Mouse (Mus musculus): ENCODE results near the gene Bhlhe41. TPM values are rescaled to one million over a fixed set of nuclear protein-coding genes. Genes with fewer than 3 reads are reported as not detected.

Gene Bhlhe41
- total RNA-seq (2021): 10 to 100 TPM; 21.1 to 40.6 TPM
- long read RNA-seq, experiment 1, partial matches to known transcripts: 0 of 11 reads
- long read RNA-seq, experiment 1, other reads (novel, unspliced or antisense): 11 of 11 reads
- long read RNA-seq, experiment 2, full-length matches to known transcripts: 4 of 11 reads
- long read RNA-seq, experiment 2, partial matches to known transcripts: 1 of 11 reads
- long read RNA-seq, experiment 2, other reads (novel, unspliced or antisense): 6 of 11 reads

DNA sequence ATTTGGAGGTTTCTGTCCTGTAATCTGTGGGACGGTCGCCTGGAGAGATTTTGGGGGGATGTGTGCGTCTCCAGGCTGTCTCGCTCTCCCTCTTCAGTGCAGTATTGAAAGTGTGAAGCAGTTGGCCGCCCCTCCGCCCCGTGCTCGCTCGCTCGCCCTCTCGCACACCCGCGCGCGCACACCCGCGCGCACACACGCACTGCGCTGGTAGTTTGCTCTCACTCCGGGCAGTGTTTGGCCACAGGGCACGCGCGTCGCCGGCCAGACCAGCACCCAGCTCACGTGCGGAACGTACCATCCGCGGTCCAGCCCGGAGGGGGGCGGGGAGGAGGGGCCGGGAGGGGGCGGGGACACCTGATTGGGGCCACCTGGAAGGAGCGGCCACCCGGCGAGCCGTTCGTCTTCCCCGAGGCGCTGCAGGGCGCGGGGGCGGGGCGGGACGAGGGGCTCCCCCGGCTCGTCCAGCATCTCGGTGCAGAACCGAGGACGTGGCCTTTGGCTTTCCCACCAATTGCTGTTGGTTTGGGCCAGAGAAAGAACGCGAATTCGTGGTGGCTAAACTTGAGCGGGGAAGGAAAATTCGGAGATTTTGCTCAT, at the start of gene Bhlhe41:
Gene Bhlhe41, minus strand, starts transcription at position 270 of the 597 bp plus-strand sequence.
- DNase-seq: peak; percentile 84

DNA sequence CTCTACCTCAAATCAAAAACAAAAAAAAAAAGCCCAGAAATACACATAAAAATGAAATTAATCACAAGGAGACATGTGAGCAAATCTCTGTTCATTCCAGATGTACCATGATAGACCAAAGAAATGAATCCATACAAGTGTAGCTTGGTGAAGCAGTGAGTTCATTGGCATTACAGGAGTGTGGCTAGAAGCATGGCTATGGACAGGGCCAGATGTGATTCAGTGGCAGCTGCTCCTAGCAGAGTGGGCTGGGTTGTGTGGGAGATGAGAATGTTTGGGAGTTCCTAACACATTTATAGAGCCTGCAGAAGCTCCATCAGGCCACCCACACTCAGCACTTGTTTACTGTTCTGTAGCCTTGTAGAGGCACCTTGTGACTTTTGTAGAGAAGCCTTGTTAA, 46.9 kb upstream of the Bhlhe41 start:
- no peak for DNase-seq

DNA sequence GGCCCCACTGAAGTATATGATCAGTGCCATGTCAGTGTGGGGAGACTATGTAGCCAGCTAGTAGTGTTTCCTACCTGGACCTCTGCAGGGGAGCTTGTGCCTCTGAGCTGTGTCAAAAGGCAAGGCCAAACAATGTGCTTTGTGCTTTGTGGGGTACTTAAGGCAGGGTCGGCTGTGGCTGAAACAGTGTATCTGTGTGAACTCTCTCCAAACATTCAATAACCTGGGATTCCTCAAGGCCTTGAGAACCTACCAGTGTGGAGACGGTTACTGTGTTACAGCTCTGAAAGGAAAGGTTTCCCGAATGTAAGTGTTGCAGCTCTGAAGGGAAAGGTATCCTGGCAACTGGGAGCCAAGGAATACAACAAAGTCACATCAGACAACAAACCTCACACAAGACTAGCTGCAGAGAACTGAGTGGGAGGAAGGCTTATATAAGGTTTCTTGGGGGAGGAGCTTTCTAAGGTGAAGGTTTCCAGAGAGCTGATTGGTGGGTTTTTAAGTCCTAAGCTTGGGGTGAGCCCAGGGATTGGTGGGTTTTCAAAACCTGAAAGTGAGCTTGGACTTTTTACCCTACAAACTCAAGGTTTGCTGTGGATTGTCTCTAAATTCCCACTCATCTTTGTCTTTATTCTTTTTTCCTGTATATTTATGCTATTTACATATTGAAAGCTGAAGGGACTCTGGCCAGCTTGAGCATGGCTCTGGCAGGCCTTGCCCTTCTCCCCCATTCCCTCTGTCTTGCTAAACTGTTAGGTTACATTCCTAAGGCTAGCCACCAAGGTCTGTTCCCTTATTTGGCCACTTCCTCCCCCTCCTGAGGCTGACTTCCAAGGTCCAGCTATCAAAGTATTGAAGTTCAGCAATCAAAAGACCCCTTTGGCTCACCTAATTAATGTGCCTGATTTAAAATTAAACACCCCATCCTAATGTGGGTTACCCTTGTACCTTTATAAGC, 45.4 kb upstream of the Bhlhe41 start:
- DNase-seq: no peak

DNA sequence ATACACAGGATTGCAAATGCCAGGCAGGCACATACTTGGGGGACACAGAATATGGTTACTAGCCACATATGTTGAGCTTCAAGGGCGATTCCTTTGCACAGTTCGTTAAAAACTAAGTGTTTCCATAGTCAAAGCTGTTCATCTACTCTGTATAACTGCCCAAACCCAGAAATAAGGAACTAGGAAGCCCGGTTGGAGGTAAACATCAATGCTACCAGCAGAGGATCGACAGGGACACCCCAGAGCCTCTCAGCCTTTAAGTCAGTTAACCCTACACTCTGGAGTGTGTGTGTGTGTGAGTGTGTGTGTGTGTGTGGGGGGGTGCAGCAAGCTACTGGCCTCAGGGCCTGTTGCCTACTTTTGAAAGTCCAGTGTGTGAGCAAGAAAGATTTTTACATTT, 44.6 kb upstream of the Bhlhe41 start:
- DNase-seq: no peak

DNA sequence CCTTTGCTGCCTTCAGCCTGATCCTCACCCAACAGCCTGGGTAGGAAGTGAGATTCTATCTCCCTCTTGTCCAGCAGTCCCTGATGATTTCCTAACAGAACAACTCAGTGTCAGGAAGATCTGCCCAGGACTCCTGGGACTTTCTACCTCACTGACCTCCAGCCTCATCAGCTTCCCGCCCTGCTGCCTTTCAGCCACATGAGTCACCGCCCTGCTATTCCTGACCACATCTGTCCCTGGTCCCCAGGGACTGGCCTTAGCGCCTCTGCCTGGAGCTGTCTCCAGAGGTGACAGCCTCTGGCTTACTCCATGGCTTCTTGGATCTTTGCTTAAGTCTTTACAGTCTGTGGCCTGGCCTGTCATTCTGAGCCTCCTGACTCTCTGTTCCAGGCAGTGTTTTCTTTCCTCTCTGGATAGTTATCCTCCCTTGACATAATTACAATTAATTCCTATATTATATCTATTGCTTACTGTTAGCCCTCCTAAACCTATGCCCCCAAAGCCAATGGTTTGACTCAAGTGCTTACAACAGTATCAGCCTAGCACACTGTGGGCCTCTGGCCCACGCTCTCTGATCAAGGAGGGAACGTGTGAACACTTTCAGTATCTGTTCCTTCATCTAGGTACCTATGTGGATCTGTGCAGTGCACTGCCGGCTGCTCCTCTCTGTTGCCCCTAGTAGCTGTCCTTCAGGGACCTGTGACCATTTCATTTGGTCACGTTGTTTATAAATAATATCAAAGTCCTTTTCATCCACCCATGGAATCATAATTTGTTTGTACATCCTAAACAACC, 40.9 kb upstream of the Bhlhe41 start:
- DNase-seq: no peak

DNA sequence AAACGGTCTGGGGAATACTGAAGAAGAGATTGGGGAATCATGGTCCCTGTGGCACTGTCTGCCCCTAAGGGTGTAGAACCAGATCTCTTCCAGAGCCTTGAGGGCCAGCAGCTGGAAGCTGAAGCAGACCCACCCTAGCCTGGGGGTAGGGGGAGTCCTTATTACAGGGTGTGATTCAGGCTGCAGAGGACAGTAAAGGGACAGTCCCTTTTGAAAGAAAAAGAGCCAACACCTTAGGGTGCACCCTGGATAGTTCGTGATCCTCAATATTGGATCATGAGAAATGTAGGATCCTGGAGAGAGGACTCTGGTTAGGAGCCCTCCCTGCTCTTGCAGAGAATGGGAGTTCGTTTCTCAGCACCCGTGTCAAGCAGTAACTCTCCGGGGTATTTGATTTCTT, 39.3 kb upstream of the Bhlhe41 start:
- no peak for DNase-seq

DNA sequence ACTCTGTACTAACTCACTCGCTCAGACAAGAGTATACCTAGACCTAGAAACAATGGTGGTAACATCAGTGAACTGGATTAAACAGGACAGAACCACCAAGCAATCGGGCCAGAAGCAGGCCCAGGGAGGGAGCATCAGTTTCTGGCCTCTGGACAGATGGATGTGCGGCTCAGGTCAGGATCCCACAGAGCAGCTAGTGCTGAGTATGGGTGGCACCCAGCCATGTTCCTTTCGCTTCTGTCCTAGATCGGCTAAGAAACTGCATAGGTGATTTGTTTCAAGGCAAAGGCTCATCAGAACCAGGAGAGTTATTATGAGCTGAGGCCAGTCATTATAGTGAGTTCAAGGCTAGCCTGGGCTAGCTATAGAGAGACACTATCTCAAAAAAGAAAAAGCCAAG, 38.8 kb upstream of the Bhlhe41 start:
- no peak for DNase-seq

DNA sequence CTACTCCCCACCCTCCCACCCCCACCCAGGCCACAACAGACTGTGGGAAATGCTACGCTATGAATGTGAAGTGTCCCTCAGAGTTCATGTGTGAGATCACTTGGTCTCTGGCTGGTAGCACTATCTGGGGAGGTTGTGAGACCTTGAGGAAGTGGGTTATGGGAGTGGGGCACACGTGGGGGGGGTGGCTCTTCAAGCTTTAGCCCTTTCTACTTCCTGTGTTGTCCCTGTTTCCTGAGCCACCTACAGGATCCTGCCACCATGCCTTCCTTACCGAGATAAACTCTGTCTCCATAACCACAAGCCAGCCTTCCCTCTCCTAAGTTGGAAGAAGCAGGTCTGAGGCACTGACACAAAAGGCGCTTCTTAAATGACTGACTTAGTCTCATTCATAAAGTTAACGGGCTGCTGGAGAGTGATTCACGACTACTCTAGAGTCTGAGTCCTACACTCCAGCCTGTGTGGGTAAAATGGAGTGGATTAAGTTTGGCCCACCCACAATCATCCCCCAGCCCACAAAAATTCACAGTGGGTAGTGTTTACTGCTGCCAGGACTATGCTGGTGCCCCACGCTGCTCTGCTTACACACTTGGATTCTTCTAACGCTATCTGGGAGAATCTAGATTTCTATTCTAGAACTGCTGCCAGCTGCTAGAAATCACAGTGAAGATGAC, 29.4 kb upstream of the Bhlhe41 start:
- DNase-seq: no peak

DNA sequence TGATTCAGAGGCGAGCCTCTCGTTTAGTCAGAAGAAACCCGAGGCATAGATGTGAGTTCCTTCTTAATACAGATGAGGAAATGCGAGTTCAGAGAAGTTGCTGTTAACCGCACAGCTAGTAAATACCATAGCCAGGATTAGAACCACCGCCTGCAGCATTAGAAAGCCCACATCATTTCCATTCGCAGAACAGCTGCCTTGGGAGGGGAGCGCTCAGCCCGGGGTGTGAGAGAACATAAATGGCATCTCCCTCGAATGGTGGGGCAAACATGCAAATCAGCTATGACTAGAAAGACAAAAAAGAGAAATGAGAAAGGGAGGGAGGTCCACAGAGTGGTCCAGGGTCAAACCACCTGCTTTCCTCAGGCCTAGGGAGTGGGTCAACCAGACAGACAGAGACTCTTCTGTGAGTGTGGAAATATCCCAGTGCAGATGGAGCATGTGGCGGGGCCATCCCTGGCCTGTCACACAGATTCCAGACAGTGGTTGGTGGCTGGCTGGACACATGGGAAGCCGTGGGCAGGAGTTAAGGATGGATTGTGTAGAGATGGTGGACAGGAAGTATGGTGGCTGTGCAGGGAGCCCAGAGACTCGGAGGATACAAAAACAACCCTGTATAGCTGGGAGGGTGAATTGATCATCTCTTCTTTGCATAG, 28.1 kb upstream of the Bhlhe41 start:
- DNase-seq: no peak

DNA sequence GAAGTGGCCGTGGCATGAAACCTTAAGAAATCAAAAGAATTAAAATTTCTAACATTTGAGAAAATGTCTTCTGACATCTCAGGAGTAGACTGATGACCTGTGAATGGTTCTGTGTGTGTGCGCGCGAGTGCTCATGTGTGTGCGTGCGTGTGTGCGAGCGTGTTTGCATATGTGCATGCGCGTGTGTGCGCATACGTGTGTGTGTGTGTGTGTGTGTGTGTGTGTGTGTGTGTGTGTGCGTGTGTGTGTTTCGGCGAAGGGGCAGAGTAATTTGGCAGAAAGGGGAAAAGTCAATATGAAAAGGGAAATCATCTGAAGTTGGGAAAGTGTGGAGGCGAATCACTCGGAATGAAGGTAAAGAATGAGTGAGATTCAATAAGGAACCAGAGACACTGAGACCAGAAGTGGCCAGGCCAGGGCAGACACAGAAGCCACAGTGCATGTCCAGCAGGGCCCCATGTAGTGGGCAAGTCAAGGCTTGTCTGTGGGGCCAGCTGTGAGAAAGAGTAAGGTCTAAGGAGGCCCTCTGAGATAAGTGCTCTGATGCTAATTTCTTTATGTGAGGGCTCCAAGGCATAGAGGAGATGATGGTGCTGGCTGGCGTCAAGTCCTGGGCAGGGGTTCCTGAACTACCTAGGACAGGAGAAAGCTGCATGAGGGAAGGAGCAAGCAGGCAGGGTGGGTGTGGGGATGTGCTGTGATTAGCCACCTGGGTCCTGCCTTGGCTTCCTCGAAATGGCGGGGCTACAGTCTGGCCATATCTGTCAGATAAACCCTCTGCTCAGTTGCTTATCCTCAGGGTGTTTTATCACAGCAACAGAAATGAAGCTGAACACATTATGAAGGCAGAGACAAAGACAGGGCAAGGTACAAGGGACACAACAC, 27.3 kb upstream of the Bhlhe41 start:
- no peak for DNase-seq

DNA sequence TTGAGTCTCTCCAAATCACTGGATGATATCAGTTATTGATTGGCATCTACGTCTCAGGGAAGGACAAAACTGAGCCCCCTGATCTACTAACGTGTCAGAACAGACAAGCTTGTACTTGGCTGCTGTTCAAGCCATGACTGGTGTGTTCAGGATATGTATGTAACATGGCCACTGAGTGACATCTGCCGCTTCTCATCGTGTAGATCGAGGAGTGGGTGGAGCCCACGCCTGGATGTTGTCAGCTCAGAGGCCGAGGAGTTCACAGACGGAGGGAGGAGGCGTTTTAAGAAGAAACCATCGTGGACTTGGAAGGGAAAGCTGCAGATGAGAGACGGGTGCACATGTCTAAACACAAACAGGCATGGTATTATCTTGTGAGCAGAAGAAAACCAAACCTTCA, 26.6 kb upstream of the Bhlhe41 start:
- DNase-seq: no peak

DNA sequence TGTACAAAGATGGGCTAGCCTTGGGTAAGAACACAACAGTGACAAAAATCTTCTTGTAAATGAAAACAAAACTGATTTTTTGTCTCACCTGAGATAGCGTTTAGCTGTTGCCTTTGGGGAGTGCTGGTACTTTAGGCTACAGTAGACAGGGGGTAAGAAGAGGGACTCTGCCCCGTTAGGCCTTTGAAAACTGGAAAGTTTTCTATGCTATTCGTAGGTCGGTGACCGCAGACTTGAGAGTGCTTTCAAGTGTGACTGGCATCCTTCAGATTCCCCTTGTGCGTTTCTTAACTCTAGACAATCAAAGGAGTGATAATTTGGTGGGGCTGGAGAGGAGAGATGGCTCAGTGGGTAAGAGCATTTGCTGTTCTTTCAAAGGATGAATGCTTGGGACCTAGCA, 22.4 kb upstream of the Bhlhe41 start:
- DNase-seq: no peak

DNA sequence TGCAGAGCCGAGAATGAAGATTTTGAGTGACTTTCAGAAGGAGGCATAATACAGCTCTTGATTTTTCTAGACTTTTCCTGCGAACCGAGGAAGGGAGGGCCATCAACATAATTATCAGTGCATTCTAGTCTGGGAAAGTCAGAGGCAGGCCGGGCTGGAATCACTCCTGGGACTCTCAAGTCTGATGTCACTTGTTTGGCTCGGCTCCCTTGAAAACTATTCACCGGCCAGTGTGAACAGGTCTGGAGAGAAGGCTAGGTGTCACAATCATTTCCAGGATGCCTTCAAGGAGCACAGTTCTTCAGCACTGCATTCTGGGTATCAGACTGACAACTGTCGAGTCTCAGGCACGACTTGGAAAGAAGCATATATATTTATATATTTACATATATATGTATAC, 20.9 kb upstream of the Bhlhe41 start:
- no peak for DNase-seq

DNA sequence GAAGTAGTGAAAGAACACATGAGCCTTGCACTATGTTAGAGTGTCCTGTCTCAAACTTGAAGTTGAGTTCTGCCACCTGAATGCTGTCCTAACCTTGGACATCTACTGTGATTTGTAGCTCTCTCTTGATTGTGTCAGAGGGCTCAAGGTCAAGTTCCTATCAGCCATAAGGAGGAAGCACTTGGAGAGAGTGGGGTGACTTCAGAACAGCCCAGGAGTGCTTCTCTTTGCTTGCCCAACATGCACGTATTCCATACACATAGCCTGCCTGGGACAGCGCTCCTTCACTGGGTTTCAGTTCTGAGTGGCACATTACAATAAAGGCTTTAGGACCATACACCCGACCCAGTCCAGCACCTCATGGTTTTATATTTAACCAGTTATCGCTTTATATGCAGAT, 19.7 kb upstream of the Bhlhe41 start:
- no peak for DNase-seq

DNA sequence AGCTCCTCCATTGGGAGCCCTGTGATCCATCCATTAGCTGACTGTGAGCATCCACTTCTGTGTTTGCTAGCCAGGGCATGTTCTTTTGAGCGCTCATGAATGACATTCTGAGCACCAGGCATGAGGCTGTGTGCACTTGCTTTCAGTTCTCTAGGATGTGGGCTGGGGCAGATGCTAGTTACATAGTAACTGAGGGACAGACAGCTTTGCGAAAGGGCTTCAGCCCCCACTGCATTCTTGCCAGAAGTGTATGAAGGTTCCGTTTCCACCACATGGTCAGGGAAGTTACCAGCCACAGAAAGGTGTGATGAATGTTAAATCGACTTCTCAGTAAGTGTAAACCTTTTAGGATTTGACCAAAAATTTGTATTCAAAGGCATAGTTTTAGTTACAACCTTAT, 18.3 kb upstream of the Bhlhe41 start:
- DNase-seq: no peak

DNA sequence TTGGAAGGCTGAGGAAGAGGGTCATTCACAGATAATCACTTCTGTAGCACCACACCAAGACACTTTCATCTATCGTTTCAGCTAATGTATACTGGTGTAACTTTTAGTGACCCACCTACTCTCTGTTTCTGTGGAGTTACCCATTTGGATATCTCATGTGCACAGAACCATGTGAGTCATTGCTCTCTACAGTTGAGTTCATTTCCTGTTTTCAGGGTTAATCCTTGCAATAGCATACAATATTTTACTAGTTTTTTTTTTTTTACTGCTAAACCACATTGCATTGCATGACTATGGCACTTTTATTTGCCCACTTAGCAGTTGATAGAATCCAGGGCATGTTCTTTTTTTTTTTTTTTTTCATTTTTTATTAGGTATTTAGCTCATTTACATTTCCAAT, 17.7 kb upstream of the Bhlhe41 start:
- no peak for DNase-seq

DNA sequence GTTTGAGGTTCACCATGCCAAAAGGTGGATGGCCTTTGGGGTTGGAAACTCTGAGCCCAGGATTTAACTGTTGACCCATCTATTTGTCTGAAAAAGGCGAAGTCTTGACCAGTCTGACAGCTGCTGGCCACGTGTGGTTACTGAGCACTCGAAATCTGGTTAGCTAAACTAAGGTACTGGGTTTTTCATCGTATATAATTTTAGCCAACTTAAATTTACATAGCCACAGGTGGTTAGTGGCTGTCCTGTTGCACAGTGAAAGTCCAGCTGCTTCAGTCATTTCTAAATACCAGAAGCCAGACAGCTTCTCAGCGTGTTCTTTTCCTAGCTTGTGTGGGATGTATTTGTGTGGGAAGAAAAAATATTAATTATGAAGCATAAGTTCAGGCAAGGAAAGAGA, 15.3 kb upstream of the Bhlhe41 start:
- no peak for DNase-seq

DNA sequence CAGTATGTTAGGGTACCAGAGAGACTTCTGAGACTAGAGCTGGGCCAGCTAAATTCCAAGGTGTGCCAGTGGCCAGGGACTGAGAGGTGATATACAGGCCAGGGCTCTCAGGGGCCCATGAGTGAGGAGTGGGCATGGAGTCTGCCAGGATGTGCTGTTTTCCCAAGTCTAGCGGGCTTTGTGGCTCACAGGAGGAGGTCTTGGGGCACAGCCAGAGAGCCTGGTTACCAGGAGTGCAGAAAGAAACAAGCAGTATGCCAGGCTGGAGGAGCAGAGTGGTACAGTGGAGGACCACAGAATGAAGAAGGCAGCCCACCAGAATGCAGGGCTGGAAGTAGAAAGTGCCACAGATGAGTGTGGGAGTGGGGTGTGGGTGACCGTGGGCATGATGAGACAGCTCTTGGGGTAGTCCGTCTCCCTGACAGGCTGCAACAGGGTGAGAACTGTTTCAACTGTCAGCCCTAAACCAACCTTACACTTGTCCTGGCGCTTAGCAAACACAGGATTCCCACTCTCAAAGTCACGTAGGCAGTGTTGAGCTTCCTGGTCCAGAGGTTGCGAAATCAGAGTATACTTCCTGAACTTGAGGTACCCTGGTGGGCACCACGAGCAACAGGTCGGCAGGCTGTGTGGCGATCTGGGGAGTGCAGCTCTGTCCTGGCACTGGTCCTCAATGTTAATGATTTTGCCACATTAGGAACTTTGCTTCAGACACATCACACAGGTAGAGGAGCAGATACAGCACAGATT, 11.8 kb upstream of the Bhlhe41 start:
- DNase-seq: no peak

DNA sequence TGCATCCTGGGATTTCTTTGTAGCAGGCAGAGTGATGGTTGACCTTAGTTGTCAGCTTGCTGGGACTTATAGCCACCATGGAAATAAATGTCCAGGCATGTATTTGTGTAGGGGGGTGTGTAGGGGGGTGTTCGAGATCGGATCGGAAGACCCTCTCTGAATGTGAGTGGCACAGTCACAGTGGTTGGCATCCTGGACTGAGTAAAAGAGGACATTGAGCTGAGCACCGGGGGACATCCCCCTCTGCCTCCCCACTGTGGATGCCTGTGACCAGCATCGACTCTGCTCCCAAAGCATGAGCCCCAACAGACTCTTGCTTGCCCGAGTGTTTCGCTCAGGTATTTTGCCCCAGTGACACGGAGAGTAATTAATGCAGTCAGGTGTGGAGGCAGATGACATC, 8.0 kb upstream of the Bhlhe41 start:
- no peak for DNase-seq

DNA sequence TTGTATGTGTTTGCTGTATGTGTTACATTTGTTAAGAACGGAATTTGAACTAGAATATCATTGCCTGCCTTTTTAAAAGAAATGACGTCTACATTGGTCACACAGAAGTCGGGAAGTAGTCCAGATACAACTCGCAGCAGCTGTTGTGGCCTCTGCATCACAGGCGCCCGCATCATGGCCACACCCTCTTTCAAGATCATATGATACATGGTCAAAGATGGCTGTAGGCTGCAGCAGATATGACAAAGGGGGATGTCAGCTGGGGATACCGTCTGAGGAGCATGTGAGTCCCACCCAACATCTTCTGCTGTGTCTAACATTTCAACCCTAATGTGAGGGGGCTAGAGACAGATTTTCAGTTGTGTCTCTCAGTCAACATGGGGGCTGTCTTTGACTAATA, 6.7 kb upstream of the Bhlhe41 start:
- no peak for DNase-seq
